Mouse (Mus musculus) bone marrow macrophage, adult 2 months (primary cell): ENCODE data around the gene Ceacam16.

Experiments
- CTCF ChIP-seq: IDR thresholded peaks from 2 replicates; pipeline ENCODE4 v1.5.1; 2012; ENCODE audit warnings: low read depth, mild to moderate bottlenecking, low read length, moderate library complexity
- POLR2A ChIP-seq: IDR thresholded peaks from 2 replicates; pipeline ENCODE4 v1.6.1; 2012; ENCODE audit warnings: mild to moderate bottlenecking, low read depth, low read length, borderline replicate concordance

DNA sequence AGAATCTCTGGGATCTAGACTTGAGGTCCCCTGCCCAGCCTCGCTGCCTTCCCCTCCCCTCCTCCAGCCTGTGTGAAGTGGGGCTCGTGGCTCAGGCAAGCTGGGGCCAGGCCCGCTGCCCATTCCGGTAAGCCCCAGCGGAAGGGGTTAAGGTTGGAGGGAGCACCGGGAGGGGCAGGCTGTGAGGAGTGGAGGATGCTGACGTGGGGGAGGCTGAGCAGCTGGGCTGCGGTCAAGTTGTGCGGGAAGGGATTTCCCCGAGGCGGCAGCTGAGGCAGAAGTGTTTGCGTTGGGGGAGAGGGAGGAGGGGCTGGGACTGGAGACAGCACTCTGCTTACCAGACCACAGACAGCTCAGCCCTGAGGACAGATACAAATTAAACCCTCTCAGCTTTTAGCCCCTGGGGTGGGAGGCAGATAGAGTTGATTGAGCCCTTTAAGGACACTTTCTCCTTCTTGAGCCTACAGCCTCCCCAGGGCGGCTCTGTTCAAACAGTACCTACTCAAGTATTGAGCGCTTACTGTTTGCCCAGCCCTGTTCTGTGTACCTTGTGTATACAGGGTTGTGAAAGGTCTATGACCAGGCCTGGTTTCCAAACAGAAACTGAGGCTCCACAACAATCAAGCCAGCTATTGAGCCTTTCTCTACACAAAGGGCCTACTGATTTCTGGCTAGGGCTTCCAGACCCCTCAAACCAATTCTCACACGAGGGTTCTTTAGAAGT, 43.6 kb downstream of the Ceacam16 start:
- TF ChIP-seq CTCF (no peak), POLR2A (no peak)
